Mouse (Mus musculus) midbrain, embryonic 16.5 days (tissue): ENCODE measurements around the gene Slc48a1. TPM values are rescaled to one million over a fixed set of nuclear protein-coding genes. Genes with fewer than 3 reads are reported as not detected.

Source experiments
- ATAC-seq: fragments of 200-750 bp; cut with Nextera tagmentation; 2 replicates; pipeline ENCODE4 v1.8.0; 2017; ENCODE audit warnings: moderate TSS enrichment
- H3K27ac ChIP-seq: fragments of 300-500 bp; sonication (generic); 2 replicates; pipeline ENCODE4 v1.5.1; 2014; ENCODE audit warnings: mild to moderate bottlenecking, low read length, mixed read lengths
- H3K27me3 ChIP-seq: fragments of 300-500 bp; sonication (generic); 2 replicates; pipeline ENCODE4 v1.6.1; 2014; ENCODE audit warnings: low read depth, low read length, mixed read lengths; ENCODE audit not compliant: control insufficient read depth, insufficient read depth
- H3K36me3 ChIP-seq: fragments of 300-500 bp; sonication (generic); 2 replicates; pipeline ENCODE4 v1.6.1; 2014; ENCODE audit warnings: mild to moderate bottlenecking, low read length, moderate library complexity, mixed read lengths; ENCODE audit not compliant: control insufficient read depth, insufficient read depth
- H3K4me1 ChIP-seq: fragments of 300-500 bp; sonication (generic); 2 replicates; pipeline ENCODE4 v1.6.1; 2014; ENCODE audit warnings: mild to moderate bottlenecking, low read length, mixed read lengths; ENCODE audit not compliant: control insufficient read depth, insufficient read depth
- H3K4me2 ChIP-seq: fragments of 300-500 bp; sonication (generic); 2 replicates; pipeline ENCODE4 v1.6.1; 2014; ENCODE audit warnings: mild to moderate bottlenecking, low read length, mixed read lengths
- H3K4me3 ChIP-seq: fragments of 300-500 bp; sonication (generic); 2 replicates; pipeline ENCODE4 v1.5.1; 2014; ENCODE audit warnings: low read depth, mild to moderate bottlenecking, low read length, moderate library complexity, mixed read lengths
- H3K9ac ChIP-seq: fragments of 300-500 bp; sonication (generic); 2 replicates; pipeline ENCODE4 v1.6.1; 2014; ENCODE audit warnings: low read depth, low read length, mixed read lengths
- H3K9me3 ChIP-seq: fragments of 300-500 bp; sonication (generic); replicated peaks from 2 replicates; pipeline ENCODE4 v1.6.1; 2014; ENCODE audit warnings: mild to moderate bottlenecking, low read length, mixed read lengths; ENCODE audit not compliant: control insufficient read depth, poor library complexity, severe bottlenecking
- WGBS: fragments of 180-500 bp; shearing (Covaris S2); extraction: QIAGEN DNeasy Blood & Tissue Kit; methylation state at CpG from one replicate; pipeline ENCODE4 v1.1.7; 2014; 5-methylcytosine and 5-hydroxymethylcytosine counted together
- polyA plus RNA-seq: library from polyadenylated mRNA; unstranded; fragments of >200 nt; fragmentation: Nextera tagmentation; extraction: Ambion mirVana; gene quantifications from 2 replicates; pipeline ENCODE4 v1.2.1, GENCODE M21; 2015

Slc48a1 gene
- polyA plus RNA-seq, 1 experiment from 2014 or later, result 100 TPM

GRCm38 (mm10) chr15:97841383-97841782 is 63.1 kb downstream of the Slc48a1 start:
- no peak for ATAC-seq

GRCm38 (mm10) chr15:97842058-97842457 is 63.7 kb downstream of the Slc48a1 start:
- Histone ChIP-seq H3K9me3 (no peaks in the 10 kb centered on the region), H3K4me2 (no peak overlapping the region), H3K4me3 (no peak overlapping the region), H3K9ac (no peak overlapping the region), H3K27ac (no peak overlapping the region), H3K4me1 (peaks cover 3% of the 10 kb centered on the region), H3K27me3 (no peaks in the 10 kb centered on the region), H3K36me3 (no peaks in the 10 kb centered on the region)
- WGBS, result 79% methylated on average over 6 of the region's 6 CpGs
- no peak for ATAC-seq

More at GRCm38 (mm10) chr15:97841383-97841782, 63.1 kb downstream of the Slc48a1 start:
- no peak overlapping the region for H3K9ac ChIP-seq
- H3K36me3 ChIP-seq, result no peaks in the 10 kb centered on the region
- no peak overlapping the region for H3K4me2 ChIP-seq
- no peaks in the 10 kb centered on the region for H3K27me3 ChIP-seq
- H3K27ac ChIP-seq, result no peak overlapping the region
- 95% methylated on average over 6 of the region's 6 CpGs for WGBS
- no peaks in the 10 kb centered on the region for H3K9me3 ChIP-seq
- H3K4me1 ChIP-seq, result peaks cover 4% of the 10 kb centered on the region
- no peak overlapping the region for H3K4me3 ChIP-seq

Other genes starting within 250 kb of the Slc48a1 start
- gene Rpap3, start 72.7 kb upstream of the Slc48a1 start, polyA plus RNA-seq, result 37.3 and 41.9 TPM in 2 replicates
- 0.14 and 0.23 TPM in 2 replicates for gene Endou, start 47.2 kb upstream of the Slc48a1 start, polyA plus RNA-seq
- 19.7 and 21.3 TPM in 2 replicates for gene Rapgef3, start 10.5 kb upstream of the Slc48a1 start, polyA plus RNA-seq
- gene Hdac7, start 66.0 kb downstream of the Slc48a1 start, polyA plus RNA-seq, result 28.6 and 31.5 TPM in 2 replicates
- 0.05 and 0.15 TPM in 2 replicates for gene Vdr, start 132.1 kb downstream of the Slc48a1 start, polyA plus RNA-seq
- gene Tmem106c, start 185.7 kb downstream of the Slc48a1 start, polyA plus RNA-seq, result 52.5 and 57.2 TPM in 2 replicates
- 22.6 and 34.8 TPM in 2 replicates for gene Col2a1, start 226.2 kb downstream of the Slc48a1 start, polyA plus RNA-seq